Mouse (Mus musculus) thymus, adult 2 months (tissue): ENCODE data around the gene Bclaf3. TPM values are rescaled to one million over a fixed set of nuclear protein-coding genes. Genes with fewer than 3 reads are reported as not detected.

ENCODE experiments used
- DNase-seq: peaks from one replicate; pipeline ENCODE4 v3.0.0; 2021
- H3K27ac ChIP-seq: fragments of 200-500 bp; 2 replicates; pipeline ENCODE4 v1.5.1; 2012; ENCODE audit warnings: low read length, control low read depth; ENCODE audit not compliant: control insufficient read depth, insufficient read depth
- H3K27me3 ChIP-seq: fragments of 200-500 bp; 2 replicates; pipeline ENCODE4 v1.6.1; 2012; ENCODE audit warnings: mild to moderate bottlenecking, low read length, moderate library complexity, mixed read lengths; ENCODE audit not compliant: control insufficient read depth, insufficient read depth
- H3K36me3 ChIP-seq: fragments of 200-500 bp; 2 replicates; pipeline ENCODE4 v1.6.1; 2012; ENCODE audit warnings: mild to moderate bottlenecking, low read length, moderate library complexity; ENCODE audit not compliant: control insufficient read depth, insufficient read depth
- H3K4me1 ChIP-seq: fragments of 200-500 bp; replicated peaks from 2 replicates; pipeline ENCODE4 v1.6.1; 2012; ENCODE audit warnings: low read length; ENCODE audit not compliant: control insufficient read depth, insufficient read depth
- H3K4me3 ChIP-seq: fragments of 200-500 bp; 2 replicates; pipeline ENCODE4 v1.5.1; 2012; ENCODE audit warnings: mild to moderate bottlenecking, low read length, control low read depth, moderate library complexity; ENCODE audit not compliant: control insufficient read depth, insufficient read depth
- CTCF ChIP-seq: fragments of 200-500 bp; IDR thresholded peaks from 2 replicates; pipeline ENCODE4 v1.5.1; 2012; ENCODE audit warnings: mild to moderate bottlenecking, control low read depth, low read length, moderate library complexity, borderline replicate concordance; ENCODE audit not compliant: control insufficient read depth, poor library complexity, insufficient read depth; ENCODE audit errors: extremely low read depth
- POLR2A ChIP-seq: fragments of 200-500 bp; IDR thresholded peaks from 2 replicates; pipeline ENCODE4 v1.6.1; 2012; ENCODE audit warnings: mild to moderate bottlenecking, low read length, control low read depth, moderate library complexity; ENCODE audit not compliant: control insufficient read depth, poor library complexity, insufficient read depth; ENCODE audit errors: extremely low read depth
- WGBS: fragments of 180-500 bp; shearing (Covaris S2); methylation state at CpG from one replicate; pipeline ENCODE4 v1.1.7; 2018; 5-methylcytosine and 5-hydroxymethylcytosine counted together
- polyA plus RNA-seq: library from polyadenylated mRNA; depleted of rRNA; stranded (reverse); fragments of >200 nt; gene quantifications from 2 replicates; pipeline ENCODE4 v1.2.3, GENCODE M21; 2012

The Bclaf3 gene
- polyA plus RNA-seq, 1 experiment = 8.6 TPM

GRCm38 (mm10) chrX:159606936-159607335 is 80.4 kb downstream of the Bclaf3 start:
- 47% methylated on average over 6 of the region's 6 CpGs for WGBS
- no peaks in the 10 kb centered on the region for H3K36me3 ChIP-seq
- DNase-seq = peak; percentile 1

GRCm38 (mm10) chrX:159626208-159626906 is 99.9 kb downstream of the Bclaf3 start:
- no peak for TF ChIP-seq POLR2A
- TF ChIP-seq CTCF = no peak
- no peaks in the 10 kb centered on the region for H3K27me3 ChIP-seq
- H3K27ac ChIP-seq = no peak overlapping the region
- H3K36me3 ChIP-seq = no peaks in the 10 kb centered on the region
- H3K4me3 ChIP-seq = peak overlapping the region; percentile 90
- H3K4me1 ChIP-seq = peaks cover 9% of the 10 kb centered on the region
- peak; percentile 8 for DNase-seq
- WGBS = 3% methylated on average over 11 of the region's 12 CpGs

More at GRCm38 (mm10) chrX:159606936-159607335, 80.4 kb downstream of the Bclaf3 start:
- TF ChIP-seq POLR2A (no peak), CTCF (no peak)
- Histone ChIP-seq H3K27ac (no peak overlapping the region), H3K4me3 (no peak overlapping the region), H3K27me3 (no peaks in the 10 kb centered on the region), H3K4me1 (no peaks in the 10 kb centered on the region)

- Histone ChIP-seq H3K4me3 (peak within 1 kb of the TSS; percentile 90), H3K27me3 (no peaks in the 10 kb centered on the region), H3K4me1 (peaks cover 9% of the 10 kb centered on the region), H3K36me3 (peaks cover 3% of the 10 kb centered on the region; the same call in 1 of the 2 replicates), H3K27ac (peak within 1 kb of the TSS; percentile 61)
- WGBS = 3% methylated on average over 53 of the region's 60 CpGs
- no peak for TF ChIP-seq POLR2A
- 0 out of 2 replicates have a peak, but pooled peaks have one; percentile 31 for TF ChIP-seq CTCF
- peak; percentile 63 for DNase-seq
Observed at GRCm38 (mm10) chrX:159626907-159627587, 100.6 kb downstream of the Bclaf3 start, which contains the start of gene Sh3kbp1. TSS of gene Sh3kbp1 (plus strand) at chrX:159627272.

GRCm38 (mm10) chrX:159627588-159628566 is 101.4 kb downstream of the Bclaf3 start:
- DNase-seq = peak; percentile 45
- TF ChIP-seq POLR2A (no peak), CTCF (no peak; the same call in 1 of the 2 replicates)
- Histone ChIP-seq H3K4me3 (peak overlapping the region; percentile 90), H3K36me3 (peaks cover 3% of the 10 kb centered on the region; the same call in 1 of the 2 replicates), H3K27me3 (no peaks in the 10 kb centered on the region), H3K4me1 (peaks cover 9% of the 10 kb centered on the region), H3K27ac (peak overlapping the region; percentile 61)
- 3% methylated on average over 47 of the region's 56 CpGs for WGBS

GRCm38 (mm10) chrX:159628629-159629028 is 102.1 kb downstream of the Bclaf3 start:
- Histone ChIP-seq H3K4me1 (peaks cover 9% of the 10 kb centered on the region), H3K4me3 (no peak overlapping the region), H3K27me3 (no peaks in the 10 kb centered on the region), H3K27ac (no peak overlapping the region), H3K36me3 (peaks cover 3% of the 10 kb centered on the region; the same call in 1 of the 2 replicates)
- TF ChIP-seq POLR2A (no peak), CTCF (no peak)
- no peak for DNase-seq
- 26% methylated on average over 4 of the region's 4 CpGs for WGBS
